Mouse (Mus musculus) myocyte (in vitro differentiated cells): ENCODE data around the gene Slc22a23. TPM values are rescaled to one million over a fixed set of nuclear protein-coding genes. Genes with fewer than 3 reads are reported as not detected.

Experiments used
- H3K27me3 ChIP-seq: one replicate; pipeline ENCODE4 v1.6.1; 2011; ENCODE audit not compliant: control insufficient read depth, insufficient read depth, insufficient read length
- H3K36me3 ChIP-seq: one replicate; pipeline ENCODE4 v1.6.1; 2011; ENCODE audit not compliant: control insufficient read depth, insufficient read depth
- H3K4me2 ChIP-seq: one replicate; pipeline ENCODE4 v1.6.1; 2011; ENCODE audit warnings: low read depth, control low read depth
- H3K4me3 ChIP-seq: one replicate; pipeline ENCODE4 v1.5.1; 2011; ENCODE audit warnings: mild to moderate bottlenecking, control low read depth, moderate library complexity
- H3K79me2 ChIP-seq: one replicate; pipeline ENCODE4 v1.6.1; 2011; ENCODE audit not compliant: control insufficient read depth, insufficient read depth
- H3ac ChIP-seq: one replicate; pipeline ENCODE4 v1.6.1; 2011; ENCODE audit not compliant: control insufficient read depth, insufficient read length
- CEBPB ChIP-seq: IDR thresholded peaks from 2 replicates; pipeline ENCODE4 v1.6.1; 2011; ENCODE audit warnings: mild to moderate bottlenecking, moderate library complexity; ENCODE audit not compliant: poor library complexity, insufficient read depth, severe bottlenecking
- E2F4 ChIP-seq: IDR thresholded peaks from one replicate; pipeline ENCODE4 v1.6.1; 2011; ENCODE audit warnings: mild to moderate bottlenecking, control low read depth, moderate library complexity; ENCODE audit not compliant: insufficient read depth
- MAX ChIP-seq: IDR thresholded peaks from one replicate; pipeline ENCODE4 v1.6.1; 2011; ENCODE audit warnings: low read depth, mild to moderate bottlenecking, control low read depth
- MYOD1 ChIP-seq, 3 experiments: IDR thresholded peaks; one replicate each; pipeline ENCODE4 v1.6.1; 2011; ENCODE audit warnings: control low read depth in 2 of 3, low read depth in 2 of 3, mild to moderate bottlenecking in 2 of 3, moderate library complexity in 1 of 3; ENCODE audit not compliant: insufficient read length in 2 of 3, control insufficient read depth in 1 of 3
- MYOG ChIP-seq, 3 experiments: IDR thresholded peaks; one replicate each; pipeline ENCODE4 v1.6.1; 2011; ENCODE audit warnings: control low read depth in 2 of 3, low read depth in 2 of 3, mild to moderate bottlenecking in 2 of 3; ENCODE audit not compliant: insufficient read length in 2 of 3, control insufficient read depth in 1 of 3, insufficient read depth in 1 of 3
- POLR2A ChIP-seq: IDR thresholded peaks from one replicate; pipeline ENCODE4 v1.6.1; 2011; ENCODE audit warnings: low read depth, mild to moderate bottlenecking, control low read depth, moderate library complexity; ENCODE audit not compliant: insufficient read length
- POLR2AphosphoS2 ChIP-seq: IDR thresholded peaks from one replicate; pipeline ENCODE4 v1.6.1; 2011; ENCODE audit warnings: low read depth, control low read depth; ENCODE audit not compliant: insufficient read length
- REST ChIP-seq: IDR thresholded peaks from one replicate; pipeline ENCODE4 v1.6.1; 2011; ENCODE audit warnings: mild to moderate bottlenecking, control low read depth, moderate library complexity; ENCODE audit not compliant: insufficient read depth, insufficient read length
- SRF ChIP-seq: IDR thresholded peaks from one replicate; pipeline ENCODE4 v1.6.1; 2011; ENCODE audit warnings: low read depth; ENCODE audit not compliant: control insufficient read depth, insufficient read length
- TCF12 ChIP-seq: IDR thresholded peaks from one replicate; pipeline ENCODE4 v1.6.1; 2011; ENCODE audit warnings: mild to moderate bottlenecking, control low read depth; ENCODE audit not compliant: poor library complexity, insufficient read depth, severe bottlenecking
- TCF3 ChIP-seq: IDR thresholded peaks from one replicate; pipeline ENCODE4 v1.6.1; 2011; ENCODE audit warnings: low read depth, control low read depth; ENCODE audit not compliant: insufficient read length
- USF1 ChIP-seq: IDR thresholded peaks from one replicate; pipeline ENCODE4 v1.6.1; 2011; ENCODE audit warnings: low read depth, mild to moderate bottlenecking, control low read depth, moderate library complexity
- polyA plus RNA-seq: library from polyadenylated mRNA; unstranded; fragments of >200 nt; fragmentation: generic; extraction: Trizol; gene quantifications from one replicate; pipeline ENCODE4 v1.2.1, GENCODE M21; 2012; ENCODE audit warnings: missing spikeins

Gene Slc22a23
- polyA plus RNA-seq, 1 experiment, result 8.5 TPM

DNA sequence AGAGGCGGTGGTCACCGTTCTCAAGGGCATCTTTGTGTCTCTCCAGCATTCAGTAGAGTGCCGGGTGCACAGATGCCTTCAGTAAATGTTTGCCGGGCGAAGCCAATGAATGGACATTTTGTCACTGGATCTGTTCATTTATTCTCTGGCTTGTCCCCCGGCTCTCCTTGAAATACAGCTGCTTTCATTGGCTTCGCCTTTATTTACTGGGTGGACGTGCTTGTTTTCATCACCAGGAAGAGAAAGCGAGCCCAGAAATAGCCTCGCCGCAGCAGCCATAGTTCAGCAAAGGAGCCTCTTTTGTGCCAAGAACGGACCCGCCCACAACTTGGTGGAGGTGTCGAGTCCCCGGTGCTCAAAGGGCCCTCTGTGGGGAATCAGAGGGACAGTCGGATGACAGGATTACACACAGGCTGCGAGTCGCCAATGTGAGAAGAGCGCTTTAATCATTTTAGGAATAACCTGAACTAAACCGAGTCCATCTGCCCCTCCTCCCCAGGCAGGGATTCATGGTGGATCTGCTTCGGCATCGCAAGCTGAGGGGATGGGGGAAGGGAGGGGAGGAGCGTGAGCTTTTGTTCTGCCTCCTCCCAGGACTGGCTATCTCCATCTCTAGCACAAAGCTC lies 196.1 kb downstream of the Slc22a23 start:
- H3K4me2 ChIP-seq, result peak overlapping the region; percentile 64
- H3K4me3 ChIP-seq, result no peak overlapping the region
- no peaks in the 10 kb centered on the region for H3K27me3 ChIP-seq
- no peak for TF ChIP-seq SRF
- no peaks in the 10 kb centered on the region for H3K36me3 ChIP-seq
- no peaks in the 10 kb centered on the region for H3K79me2 ChIP-seq
- no peak overlapping the region for H3ac ChIP-seq

DNA sequence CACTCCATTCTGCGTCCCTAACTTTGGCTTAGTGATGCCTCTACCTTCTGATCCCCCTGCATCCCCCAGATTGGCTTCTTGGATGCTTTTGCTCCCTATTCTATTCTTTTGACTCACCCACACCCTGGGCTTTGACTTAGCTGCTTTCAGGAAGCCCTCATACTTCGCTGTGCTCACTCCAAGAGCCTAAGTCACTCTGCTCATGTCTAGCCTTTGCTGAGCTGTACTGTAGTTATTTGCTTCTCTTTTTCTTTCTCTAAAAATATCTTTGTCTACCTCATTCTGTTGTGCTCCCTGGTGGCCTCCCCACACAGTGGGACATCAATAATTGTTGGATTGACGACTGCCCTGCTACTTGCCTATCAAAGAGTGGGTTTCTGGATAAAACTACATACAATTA lies 196.8 kb downstream of the Slc22a23 start:
- Histone ChIP-seq H3K79me2 (no peaks in the 10 kb centered on the region), H3K4me3 (no peak overlapping the region), H3K27me3 (no peaks in the 10 kb centered on the region), H3K36me3 (no peaks in the 10 kb centered on the region), H3ac (no peak overlapping the region), H3K4me2 (no peak overlapping the region)
- TF ChIP-seq MYOD1 (IDR thresholded peaks at IDR 0.05; ENCODE audit: control insufficient read depth in 1 of 3, insufficient read length in 2 of 3, low read depth in 2 of 3), result no peak
- no peak for TF ChIP-seq POLR2A
- TF ChIP-seq REST, result no peak
- TF ChIP-seq MAX, result no peak
- no peak for TF ChIP-seq CEBPB
- TF ChIP-seq POLR2AphosphoS2, result no peak
- no peak for TF ChIP-seq USF1

DNA sequence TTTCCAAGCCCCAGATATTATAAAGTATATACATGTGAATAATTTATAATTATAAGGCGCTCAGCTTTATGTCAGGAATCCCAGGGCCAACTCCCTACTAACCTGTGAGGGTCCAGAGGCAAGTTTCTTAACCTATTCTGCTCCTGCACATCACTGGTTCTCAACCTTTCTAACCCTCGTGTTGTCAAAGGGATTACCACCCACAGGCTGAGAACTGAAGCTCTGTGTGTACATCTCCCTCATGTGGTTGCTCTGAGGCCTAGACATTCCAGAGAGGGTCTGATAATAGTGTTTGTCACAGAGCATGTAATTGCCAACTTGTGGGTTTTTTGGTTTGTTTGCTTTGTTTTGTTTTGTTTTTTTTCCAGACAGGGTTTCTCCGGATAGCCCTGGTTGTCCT lies 198.1 kb downstream of the Slc22a23 start:
- Histone ChIP-seq H3ac (no peak overlapping the region), H3K27me3 (no peaks in the 10 kb centered on the region), H3K4me3 (no peak overlapping the region), H3K36me3 (no peaks in the 10 kb centered on the region), H3K79me2 (no peaks in the 10 kb centered on the region), H3K4me2 (no peak overlapping the region)
- no peak for TF ChIP-seq MAX
- no peak for TF ChIP-seq CEBPB
- no peak for TF ChIP-seq USF1

GRCm38 (mm10) chr13:34143389-34143788 lies 201.6 kb downstream of the Slc22a23 start:
- Histone ChIP-seq H3K4me3 (no peak overlapping the region), H3ac (no peak overlapping the region), H3K79me2 (no peaks in the 10 kb centered on the region), H3K4me2 (no peak overlapping the region), H3K36me3 (no peaks in the 10 kb centered on the region), H3K27me3 (no peaks in the 10 kb centered on the region)
- TF ChIP-seq REST (no peak), MYOD1 (IDR thresholded peaks at IDR 0.05; ENCODE audit: control insufficient read depth in 1 of 3, insufficient read length in 2 of 3, low read depth in 2 of 3) (no peak)

GRCm38 (mm10) chr13:34136605-34137004 lies 208.4 kb downstream of the Slc22a23 start:
- Histone ChIP-seq H3K36me3 (no peaks in the 10 kb centered on the region), H3ac (no peak overlapping the region), H3K79me2 (no peaks in the 10 kb centered on the region), H3K4me2 (peak overlapping the region; percentile 9), H3K27me3 (no peaks in the 10 kb centered on the region), H3K4me3 (no peak overlapping the region)
- peak; percentile 33 to 85 (median 40) for TF ChIP-seq MYOG (IDR thresholded peaks at IDR 0.05; ENCODE audit: control insufficient read depth in 1 of 3, insufficient read depth in 1 of 3, insufficient read length in 2 of 3, low read depth in 2 of 3)
- TF ChIP-seq POLR2AphosphoS2, result no peak
- TF ChIP-seq MYOD1 (IDR thresholded peaks at IDR 0.05; ENCODE audit: control insufficient read depth in 1 of 3, insufficient read length in 2 of 3, low read depth in 2 of 3), result peak; percentile 18 to 85 (median 82)
- no peak for TF ChIP-seq SRF
- no peak for TF ChIP-seq E2F4
- no peak for TF ChIP-seq TCF12
- no peak for TF ChIP-seq TCF3
- TF ChIP-seq MAX, result no peak
- no peak for TF ChIP-seq CEBPB
- no peak for TF ChIP-seq REST
- TF ChIP-seq POLR2A, result no peak
- TF ChIP-seq USF1, result no peak

DNA sequence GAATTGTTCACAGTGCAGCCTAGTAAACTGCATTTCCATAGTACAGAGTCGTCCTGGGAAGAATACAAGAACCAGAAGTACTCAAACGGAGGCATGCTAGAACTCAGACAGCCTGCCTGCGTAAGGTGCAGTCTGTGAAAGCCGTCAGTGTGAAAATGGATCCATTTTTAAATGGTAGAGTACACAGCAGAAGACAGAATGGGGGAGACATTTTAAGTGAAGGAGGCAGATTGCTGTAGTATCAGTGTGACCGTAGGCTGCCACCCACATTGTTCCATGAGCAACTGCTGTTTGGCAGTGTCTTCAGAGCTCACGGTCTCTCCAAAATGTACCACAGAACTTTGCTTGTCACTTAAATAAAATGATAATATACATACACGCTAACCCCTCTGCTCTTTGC lies 210.7 kb downstream of the Slc22a23 start:
- Histone ChIP-seq H3K79me2 (peaks cover 9% of the 10 kb centered on the region), H3K4me3 (no peak overlapping the region), H3K36me3 (no peaks in the 10 kb centered on the region), H3ac (no peak overlapping the region), H3K27me3 (no peaks in the 10 kb centered on the region), H3K4me2 (no peak overlapping the region)
- no peak for TF ChIP-seq POLR2A
- no peak for TF ChIP-seq TCF3
- TF ChIP-seq MYOD1 (IDR thresholded peaks at IDR 0.05; ENCODE audit: control insufficient read depth in 1 of 3, insufficient read length in 2 of 3, low read depth in 2 of 3), result no peak
- TF ChIP-seq E2F4, result no peak
- no peak for TF ChIP-seq REST
- no peak for TF ChIP-seq MAX
- no peak for TF ChIP-seq TCF12
- no peak for TF ChIP-seq SRF
